Mouse (Mus musculus) C2C12 (cell line): Measurements from ENCODE around the gene Cul4a.

ENCODE experiments used
- CEBPB ChIP-seq: IDR thresholded peaks from one replicate; pipeline ENCODE4 v1.6.1; 2011; ENCODE audit warnings: low read depth, mild to moderate bottlenecking, control low read depth, moderate library complexity
- CTCF ChIP-seq: IDR thresholded peaks from one replicate; pipeline ENCODE4 v1.5.1; 2011; ENCODE audit not compliant: control insufficient read depth, insufficient read depth, insufficient read length
- MYOG ChIP-seq: IDR thresholded peaks from one replicate; pipeline ENCODE4 v1.6.1; 2011; ENCODE audit not compliant: control insufficient read depth, insufficient read length; ENCODE audit errors: extremely low read depth
- USF1 ChIP-seq: IDR thresholded peaks from one replicate; pipeline ENCODE4 v1.6.1; 2011; ENCODE audit warnings: low read depth, mild to moderate bottlenecking, control low read depth, moderate library complexity

GRCm38 (mm10) chr8:13107990-13108638 lies 2.7 kb downstream of the Cul4a start:
- TF ChIP-seq CTCF = no peak
- TF ChIP-seq CEBPB = no peak
- TF ChIP-seq MYOG = no peak
- no peak for TF ChIP-seq USF1
